Mouse (Mus musculus): ENCODE data around the gene Desi2.
"Not testable (repeated sequence)": the region's sequence is repeated elsewhere in the genome, so short reads cannot be mapped to it uniquely, and the experiment has no call there.

Desi2 gene

GRCm38 (mm10) chr1:178265381-178265780 lies 78.2 kb downstream of the Desi2 start:
- not testable (repeated sequence) for DNase-seq

DNA sequence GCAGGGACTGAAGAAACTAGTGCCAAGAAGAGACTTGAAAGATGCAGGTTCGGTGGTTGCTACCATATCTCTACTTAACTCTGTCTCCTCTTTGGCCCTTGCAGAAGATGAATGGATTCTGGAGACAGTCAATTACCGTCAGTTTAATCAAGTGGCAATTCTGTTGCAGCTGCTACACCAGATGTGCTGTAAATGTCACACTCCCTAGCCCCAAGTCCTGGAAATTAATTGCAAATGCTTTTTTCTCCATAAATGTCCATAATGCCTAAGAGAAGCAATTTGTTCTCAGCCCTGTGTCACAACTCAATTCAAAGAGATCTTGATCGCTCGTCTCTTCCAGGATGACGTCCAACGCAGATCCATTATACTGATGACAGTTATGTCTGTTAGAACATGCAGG lies 83.4 kb downstream of the Desi2 start:
- DNase-seq, result no peak

GRCm38 (mm10) chr1:178275174-178275730 lies 88.0 kb downstream of the Desi2 start:
- DNase-seq, result no peak

GRCm38 (mm10) chr1:178275738-178276053 lies 88.5 kb downstream of the Desi2 start:
- no peak for DNase-seq

DNA sequence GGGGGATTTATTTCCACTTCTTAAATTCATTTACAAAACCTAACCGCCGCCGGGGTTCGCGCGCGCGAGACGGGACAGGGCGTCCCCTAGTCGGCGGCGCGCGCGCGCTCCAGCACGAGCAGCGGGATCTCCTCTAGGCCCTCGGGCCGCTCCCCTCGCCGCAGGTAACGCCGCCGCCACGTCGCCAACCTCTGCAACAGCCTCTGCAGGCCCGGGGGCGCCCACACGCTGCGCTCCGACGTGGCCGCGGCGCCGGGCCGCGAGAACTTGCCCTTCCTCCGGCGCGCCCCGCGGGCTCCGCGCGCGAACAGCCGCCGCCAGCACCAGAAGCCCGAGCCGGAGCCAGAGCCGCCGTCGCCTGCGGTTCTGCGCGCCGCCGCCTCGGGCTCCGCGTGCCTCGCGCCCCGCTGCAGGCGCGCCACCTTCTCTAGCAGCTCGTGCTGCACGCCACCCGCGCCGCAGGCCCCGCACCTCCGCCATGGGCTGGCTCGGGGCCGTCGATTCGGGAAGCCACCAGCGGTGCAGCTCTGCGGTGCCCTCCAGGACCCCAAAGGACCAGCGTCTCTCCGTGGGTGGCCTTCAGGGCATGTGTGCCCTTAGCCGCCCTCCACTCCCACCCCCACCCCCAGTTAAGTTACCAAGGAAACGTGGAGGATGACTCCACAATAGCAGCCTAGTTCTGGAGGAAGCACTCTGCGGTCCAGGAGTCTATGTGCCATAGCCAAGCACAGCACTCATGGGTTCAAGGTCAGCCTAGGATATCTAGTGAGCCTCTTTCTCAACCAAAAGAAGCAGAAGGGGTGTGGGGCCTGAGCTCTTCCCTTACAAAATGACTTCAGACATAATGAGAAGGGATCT lies 89.1 kb downstream of the Desi2 start:
- peak; percentile 85 for DNase-seq

DNA sequence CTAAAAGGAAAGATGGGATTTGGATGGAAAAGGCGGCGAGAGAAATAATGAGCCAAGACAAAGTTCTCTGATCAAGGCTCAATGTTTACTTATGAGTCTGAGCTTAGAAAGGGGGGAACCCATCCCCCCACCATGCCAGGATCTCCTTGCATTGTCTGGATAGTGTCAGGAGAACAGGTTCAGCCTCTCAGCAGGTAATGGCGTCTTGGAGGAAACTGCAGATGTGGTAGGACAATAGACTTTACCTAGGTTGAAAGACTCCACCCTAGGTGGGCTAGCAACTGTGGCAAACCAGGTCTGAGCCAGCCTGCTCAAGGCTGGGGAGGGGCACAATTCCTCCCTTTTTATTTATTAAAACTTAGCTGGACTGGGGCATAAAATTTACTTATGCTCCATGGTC lies 96.1 kb downstream of the Desi2 start:
- not testable (repeated sequence) for DNase-seq

GRCm38 (mm10) chr1:178283946-178284720 lies 96.9 kb downstream of the Desi2 start:
- DNase-seq, result no peak

DNA sequence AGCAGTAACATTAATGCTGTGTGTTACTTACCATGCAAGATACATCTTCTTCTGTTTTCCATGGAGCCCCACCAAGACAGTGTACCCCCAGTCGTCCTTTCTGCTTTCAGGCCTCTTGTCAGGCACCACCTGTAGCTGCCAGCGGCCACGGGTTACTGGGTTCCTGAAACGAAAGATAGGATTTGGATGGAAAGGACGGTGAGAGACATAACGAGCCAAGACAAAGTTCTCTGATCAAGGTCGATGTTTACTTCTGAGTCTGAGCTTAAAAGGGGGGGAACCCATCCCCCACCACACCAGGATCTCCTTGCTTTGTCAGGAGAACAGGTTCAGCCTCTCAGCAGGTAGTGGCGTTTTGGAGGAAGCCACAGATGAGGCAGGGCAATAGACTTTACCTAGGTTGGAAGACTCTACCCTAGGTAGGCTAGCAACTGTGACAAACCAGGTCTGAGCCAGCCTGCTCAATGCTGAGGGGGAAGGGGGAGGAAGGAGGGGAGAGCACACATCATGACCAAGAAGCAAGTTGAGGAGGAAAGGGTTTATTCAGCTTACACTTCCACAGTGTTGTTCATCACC lies 100.5 kb downstream of the Desi2 start:
- DNase-seq, result no peak

GRCm38 (mm10) chr1:178291716-178292115 lies 104.5 kb downstream of the Desi2 start:
- DNase-seq, result no peak

- DNase-seq, result no peak
Measured at GRCm38 (mm10) chr1:178294051-178294450, 106.8 kb downstream of the Desi2 start.

DNA sequence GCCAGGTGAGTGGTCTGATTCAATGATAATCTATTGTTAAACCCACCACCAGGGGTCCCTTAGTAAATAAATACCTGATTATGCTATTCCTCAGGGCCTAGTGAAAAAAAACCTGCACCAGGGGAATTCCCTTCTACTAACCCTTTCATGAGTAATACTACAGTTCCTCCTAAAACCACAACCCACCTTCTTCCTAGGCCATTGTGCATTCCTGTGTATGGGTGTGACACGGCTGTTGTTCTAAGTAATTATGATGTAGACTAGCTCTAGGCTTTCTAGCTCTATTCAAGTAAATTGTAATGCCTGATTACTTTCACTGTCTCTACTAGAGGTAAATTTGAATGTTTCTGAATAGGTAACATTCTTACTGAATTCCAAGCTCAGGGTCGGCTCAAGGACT lies 114.0 kb downstream of the Desi2 start:
- not testable (repeated sequence) for DNase-seq

DNA sequence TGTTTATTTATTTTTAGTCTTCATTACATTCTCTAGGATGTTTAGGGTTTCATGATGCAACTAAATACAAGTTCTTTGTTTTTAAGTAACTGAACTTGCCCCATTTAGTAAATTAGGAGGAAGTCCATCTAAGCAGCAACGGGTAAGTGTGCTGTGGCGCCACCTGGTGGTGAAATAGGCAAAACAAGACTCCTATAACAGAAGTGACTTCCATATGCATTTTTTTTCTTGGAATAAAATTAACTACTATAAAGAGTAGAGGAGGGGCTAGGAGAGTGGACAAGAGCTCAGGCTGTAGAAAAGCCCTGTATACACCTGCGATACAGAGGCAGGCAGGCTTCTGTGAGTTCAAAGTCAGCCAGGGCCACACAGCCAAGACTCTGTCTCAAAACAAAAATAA lies 116.2 kb downstream of the Desi2 start:
- peak; percentile 84 to 88 for DNase-seq

Data from cerebellum, postnatal 14 days (tissue).